Mouse (Mus musculus): ENCODE measurements around the gene AC170998.1.
"Not testable (repeated sequence)": the region's sequence is repeated elsewhere in the genome, so short reads cannot be mapped to it uniquely, and the experiment has no call there.

Gene AC170998.1

DNA sequence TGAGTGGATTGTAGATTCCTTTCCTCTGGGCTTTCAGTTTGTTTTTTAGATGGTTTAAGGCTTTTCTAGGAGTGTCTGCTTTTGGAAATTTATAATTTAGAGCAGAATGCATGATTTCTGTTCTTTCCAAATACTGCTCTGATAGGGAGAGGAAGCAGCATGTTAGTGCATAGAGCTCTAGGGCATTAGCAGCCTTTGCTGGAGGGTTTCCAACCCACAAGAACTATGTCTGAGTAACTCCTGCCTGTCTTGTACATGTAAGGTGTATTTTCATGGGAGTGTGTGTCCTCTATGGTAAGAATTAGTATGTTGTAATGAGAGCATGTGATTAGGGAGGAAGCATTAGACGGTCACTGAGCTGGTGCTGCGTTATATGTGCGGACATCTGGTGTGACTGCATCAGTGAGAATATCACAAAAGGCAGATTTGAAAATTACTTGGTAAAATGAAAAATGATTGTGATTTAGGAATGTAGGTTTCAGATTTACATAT, 18.7 kb upstream of the AC170998.1 start:
- no peak for DNase-seq (ENCODE audit: low spot score)

GRCm38 (mm10) chr17:28707816-28708215, 18.1 kb upstream of the AC170998.1 start:
- DNase-seq (ENCODE audit: low spot score) = no peak

GRCm38 (mm10) chr17:28708989-28709388, 16.9 kb upstream of the AC170998.1 start:
- no peak for DNase-seq (ENCODE audit: low spot score)

DNA sequence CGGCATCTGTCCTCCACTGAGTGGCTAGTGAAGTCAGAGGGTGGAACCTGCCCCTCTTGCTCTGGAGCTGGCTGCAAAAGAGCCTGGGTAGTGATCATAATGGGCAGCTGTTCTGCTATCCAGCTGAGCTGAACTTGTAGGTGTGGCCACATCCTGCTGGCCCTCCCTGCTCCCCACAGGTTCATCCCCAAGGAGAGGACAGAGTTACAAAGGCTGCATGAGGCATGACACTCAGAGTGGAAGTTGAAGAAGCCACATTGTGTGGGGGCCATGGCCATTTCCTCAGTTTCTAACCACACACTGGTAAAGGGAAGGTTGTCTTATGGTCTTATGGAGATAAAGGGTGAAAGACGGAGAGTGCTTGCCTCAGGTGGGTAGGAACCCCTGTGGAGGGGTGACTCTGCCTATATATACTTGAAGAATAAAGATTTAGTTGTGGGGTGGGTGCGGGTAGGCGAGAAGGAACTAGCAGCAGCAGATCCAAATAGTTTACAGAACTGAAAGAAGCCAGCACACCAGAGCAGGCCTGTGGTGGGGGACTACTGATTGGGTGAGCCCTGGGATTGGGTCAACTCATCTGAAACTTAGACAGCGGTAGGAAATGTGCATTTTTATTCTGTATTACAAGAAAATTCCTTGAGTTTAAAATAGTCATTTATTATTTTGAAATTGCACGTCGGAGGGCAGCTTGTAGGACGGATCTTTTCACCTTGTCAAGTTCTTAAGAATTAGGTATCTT, 16.2 kb upstream of the AC170998.1 start:
- DNase-seq (ENCODE audit: low spot score) = no peak

DNA sequence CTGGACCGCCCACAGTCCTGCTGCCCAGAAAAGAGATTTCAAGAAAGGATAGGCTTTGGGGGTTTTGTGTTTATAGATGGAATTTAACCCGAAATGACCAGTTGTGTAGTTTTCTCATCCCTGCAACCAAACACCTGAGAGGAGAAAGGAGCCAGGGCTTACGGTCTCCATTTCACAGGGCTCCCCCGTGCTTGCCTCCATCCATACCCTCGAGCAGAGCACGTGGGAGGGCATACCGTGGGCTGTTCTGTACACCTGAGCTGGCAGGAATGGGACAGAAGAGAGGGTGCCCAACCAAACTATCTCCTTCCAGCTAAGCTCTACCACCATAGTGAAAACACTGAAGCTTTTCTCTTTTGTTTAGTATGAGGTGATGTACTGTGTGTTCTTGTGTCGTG, 15.6 kb upstream of the AC170998.1 start:
- DNase-seq (ENCODE audit: low spot score) = no peak

DNA sequence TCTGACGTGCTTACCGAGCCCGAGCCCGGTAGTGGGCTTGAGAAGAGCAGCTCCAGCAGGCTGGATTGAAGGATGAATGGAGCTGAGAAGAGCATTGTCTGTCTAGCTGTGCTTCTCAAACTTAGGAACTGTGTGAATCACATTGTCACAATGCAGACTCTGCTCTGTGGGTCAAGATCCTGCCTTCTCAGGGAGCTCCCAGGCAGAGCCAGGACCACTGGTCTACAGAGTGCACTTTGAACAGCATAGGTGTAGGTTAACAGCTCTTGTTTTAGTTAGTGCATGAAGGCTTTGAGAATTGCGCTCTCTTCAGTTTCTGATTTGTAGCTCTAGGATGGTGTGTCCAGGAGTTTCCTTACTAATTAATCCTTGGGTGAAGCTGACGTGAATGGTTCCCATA, 14.6 kb upstream of the AC170998.1 start:
- no peak for DNase-seq (ENCODE audit: low spot score)

DNA sequence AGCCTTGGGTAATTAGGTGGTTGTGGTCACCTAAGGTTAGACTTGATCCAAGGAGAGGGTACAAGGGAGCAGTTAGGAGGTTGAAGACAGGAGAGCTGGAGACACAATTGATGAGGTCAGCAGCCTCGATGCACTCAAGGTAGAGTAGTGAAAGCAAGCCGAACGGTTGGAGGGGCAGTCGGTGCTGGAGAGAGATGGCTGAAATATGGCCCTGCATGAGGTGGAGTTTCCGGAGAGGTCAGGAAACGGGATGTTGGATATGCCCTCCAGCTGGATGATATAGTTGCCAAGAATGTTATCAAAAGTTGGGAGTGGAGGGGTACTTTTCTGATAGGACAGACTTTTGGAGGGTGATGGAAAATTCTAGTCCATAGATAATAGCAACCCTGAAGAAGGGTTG, 13.6 kb upstream of the AC170998.1 start:
- DNase-seq (ENCODE audit: low spot score) = no peak

- no peak for DNase-seq (ENCODE audit: low spot score)
Observed at GRCm38 (mm10) chr17:28714006-28714405, 11.9 kb upstream of the AC170998.1 start.

DNA sequence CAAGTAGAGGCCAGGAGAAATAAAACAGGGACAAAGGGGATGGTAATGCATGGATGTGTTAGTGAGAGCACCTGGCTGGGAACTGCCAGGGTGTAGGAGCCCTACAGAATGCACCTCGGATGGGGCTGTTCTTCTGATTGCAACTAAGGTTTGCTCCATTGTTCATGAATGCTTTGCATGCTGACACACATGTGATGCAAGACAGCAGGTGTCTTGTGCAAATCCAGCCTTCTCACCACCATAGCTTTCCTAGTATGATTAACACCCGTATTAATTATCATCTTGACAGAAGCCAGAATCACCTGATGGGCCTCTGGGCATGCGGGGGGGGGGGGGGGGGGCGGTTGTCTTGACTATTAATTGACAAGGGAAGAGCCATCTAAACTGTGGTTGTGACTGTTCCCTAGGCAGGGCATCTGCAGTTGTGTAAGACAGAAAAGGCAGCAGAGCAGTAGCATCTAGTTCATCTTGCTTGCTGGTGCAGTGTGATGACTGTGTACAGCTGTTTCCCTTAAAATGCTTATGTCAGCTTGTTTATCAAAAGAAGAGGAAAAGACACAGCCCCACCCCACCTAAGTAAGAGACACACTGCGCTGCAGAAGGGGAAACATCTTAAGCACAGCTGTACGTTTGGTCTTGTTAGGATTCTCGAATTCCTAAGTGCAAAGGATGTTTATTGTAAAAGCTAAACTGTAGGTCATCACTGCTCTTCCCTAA, 9.9 kb upstream of the AC170998.1 start:
- no peak for DNase-seq (ENCODE audit: low spot score)

DNA sequence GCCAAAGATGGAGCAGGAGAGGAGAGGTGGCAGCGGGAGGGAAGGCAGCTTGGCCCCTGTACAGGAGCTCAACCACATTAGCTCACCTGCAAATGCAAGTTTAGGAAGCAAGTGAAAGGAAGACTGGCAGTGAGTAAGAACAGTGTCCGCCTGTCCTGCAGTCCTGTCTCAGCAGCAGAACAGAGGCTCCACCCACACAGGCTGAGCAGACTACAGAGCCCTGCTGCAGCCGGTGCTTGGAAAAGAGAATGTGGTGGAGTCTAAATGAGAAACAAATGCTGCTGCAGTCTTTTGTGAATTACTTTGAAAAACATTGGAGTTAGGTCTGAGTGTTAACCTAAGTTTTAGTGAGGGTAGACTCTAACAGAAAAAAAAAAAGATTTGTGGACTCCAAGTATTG, 8.3 kb upstream of the AC170998.1 start:
- no peak for DNase-seq (ENCODE audit: low spot score)

DNA sequence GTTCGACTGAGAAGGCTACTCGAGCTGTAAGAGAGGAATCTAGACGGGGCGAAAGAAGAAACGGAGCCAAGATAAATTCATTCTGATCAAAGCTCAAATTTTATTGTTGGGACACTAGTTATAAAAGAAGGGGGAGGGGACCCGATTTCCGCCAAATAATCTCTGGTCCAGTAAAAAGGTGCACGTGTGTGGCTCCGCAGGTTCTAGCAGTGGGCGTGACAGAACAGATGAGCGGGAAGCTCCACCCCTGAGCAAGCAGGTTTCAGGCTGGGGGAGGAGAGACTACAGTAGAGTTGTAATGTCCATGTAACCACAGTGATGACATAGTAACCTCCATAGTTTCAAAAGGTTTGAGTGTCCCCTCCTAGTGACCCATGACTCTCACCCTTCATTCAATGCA, 1.6 kb downstream of the AC170998.1 start:
- not testable (repeated sequence) for DNase-seq (ENCODE audit: low spot score)

DNA sequence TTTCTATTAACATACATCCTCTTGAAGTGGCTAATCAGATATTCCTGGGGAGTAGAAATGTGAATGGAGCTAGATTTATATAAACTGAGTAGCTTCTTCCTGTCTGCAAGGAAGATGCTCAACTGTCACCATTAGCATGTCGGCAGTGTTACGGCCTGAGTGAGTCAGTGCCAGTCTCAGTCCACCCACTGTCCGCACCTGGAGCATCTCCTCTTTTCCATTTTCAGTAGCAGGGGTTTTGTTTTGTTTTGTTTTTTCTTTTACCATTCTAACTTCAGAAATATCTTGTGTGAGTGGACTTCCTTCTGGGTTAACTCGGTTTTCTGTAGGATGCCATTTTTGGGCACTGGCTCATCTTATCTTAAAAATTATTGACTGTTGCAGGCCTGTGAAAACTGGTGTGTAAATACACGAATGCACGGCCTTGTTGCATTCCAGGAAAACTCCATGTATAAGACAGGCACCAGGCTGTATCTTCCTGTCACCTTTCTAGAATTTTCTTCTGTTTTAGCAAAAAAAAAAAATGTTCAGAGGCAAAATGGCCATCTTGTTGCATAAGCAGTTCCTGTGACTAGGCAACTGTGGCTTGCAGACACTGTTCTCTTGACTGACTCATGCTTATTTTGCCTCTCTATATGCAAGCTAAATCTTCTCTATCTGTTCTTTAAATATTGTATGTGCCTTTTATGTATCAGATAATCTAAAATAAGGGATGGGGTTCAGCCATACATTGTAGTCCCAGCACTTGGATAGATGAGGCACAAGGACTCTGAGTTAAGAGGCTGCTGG, 9.6 kb downstream of the AC170998.1 start:
- no peak for DNase-seq (ENCODE audit: low spot score)

DNA sequence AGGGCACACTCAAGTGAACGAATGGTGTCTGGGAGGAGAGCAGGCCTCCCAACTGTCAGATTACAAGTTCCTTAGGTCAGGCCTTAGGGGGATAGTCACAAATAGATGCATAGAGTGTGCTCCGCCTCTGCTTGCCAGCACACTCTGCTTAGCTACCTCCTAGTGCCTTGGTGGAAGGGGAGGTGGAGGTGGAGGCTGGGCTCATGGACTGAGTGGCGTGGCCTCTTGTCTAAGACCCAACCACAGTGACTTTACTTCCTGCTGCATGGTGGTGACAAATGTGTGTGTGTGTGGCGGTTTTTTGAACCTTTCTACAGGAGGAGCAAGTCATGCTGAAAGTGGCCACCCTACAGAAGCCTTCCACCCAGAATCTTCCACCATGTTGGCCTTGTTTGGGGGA, 10.6 kb downstream of the AC170998.1 start:
- no peak for DNase-seq (ENCODE audit: low spot score)

DNA sequence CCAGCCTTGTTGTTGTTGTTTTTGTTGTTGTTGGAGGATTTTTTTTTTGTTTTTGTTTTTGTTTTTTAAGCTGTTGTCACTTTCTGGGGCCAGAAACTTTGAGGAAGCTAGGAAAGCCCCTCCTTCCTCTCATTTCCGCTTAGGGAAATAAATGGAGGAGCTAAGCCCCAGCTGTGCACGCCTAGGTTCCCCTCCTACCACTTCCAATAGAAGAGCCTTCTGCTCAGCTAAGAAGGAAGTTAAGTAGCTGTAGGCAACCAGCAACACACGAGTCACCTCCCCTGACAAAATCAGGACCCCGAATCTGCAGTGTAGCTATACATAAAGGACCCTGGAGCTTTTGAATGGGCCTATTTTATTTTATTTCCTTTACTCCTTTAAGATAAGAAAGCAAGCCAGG, 12.1 kb downstream of the AC170998.1 start:
- DNase-seq (ENCODE audit: low spot score) = no peak

DNA sequence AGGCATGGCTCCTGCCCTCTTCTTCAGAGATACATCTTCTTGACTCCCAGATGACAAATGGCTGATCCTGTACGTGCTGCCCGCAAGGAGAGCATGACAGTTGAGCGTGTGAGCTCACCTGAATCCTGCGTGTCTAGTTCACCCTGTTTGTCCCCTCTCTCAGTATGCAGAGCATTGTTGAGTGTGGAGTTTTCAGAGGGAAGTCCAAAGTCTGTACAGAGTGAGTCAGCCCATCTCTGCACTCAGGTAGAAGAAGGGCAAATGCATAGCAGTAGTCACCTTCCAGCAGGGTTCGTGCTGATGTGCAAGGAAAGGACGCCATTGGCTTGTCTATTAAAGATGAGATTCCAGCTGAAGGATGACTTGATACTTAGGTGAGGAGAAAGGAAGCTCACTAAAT, 13.4 kb downstream of the AC170998.1 start:
- DNase-seq (ENCODE audit: low spot score) = no peak

DNA sequence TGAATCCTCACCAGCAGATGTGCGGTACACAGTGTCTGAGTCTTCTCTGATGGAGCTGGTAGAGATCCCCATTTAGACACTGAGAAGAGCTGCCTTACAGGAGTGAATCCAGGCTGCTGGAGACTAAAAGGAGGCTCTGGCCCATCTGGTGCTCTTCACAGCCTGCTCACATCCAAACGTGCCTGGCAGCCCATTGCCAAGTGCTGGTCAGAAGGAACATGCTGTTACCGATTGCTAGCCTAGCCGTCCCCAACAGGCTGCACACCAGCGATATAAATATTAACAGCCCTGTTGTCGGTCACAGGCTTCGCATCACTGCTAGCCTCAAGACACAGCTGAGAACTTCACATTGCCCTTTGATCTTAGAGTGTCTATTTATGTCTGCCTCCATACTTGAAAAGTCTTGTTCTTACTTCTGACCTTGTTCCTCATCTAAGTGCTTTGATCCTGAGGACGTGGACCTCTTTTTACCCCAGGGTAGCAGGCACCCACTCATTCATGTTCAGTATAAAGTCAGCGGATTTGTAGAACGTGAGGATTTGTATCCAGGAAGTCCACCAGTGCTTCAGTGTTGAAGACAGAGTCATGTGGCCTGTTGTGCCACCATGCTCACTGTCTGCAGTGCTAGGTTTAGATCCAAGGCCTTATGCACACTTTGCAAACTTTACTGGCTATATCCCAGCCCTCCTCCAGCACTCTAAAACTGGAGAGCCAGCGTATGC, 17.4 kb downstream of the AC170998.1 start:
- no peak for DNase-seq (ENCODE audit: low spot score)

- no peak for DNase-seq (ENCODE audit: low spot score)
Observed at GRCm38 (mm10) chr17:28743916-28744315, 18.0 kb downstream of the AC170998.1 start.

GRCm38 (mm10) chr17:28745773-28746172, 19.9 kb downstream of the AC170998.1 start:
- DNase-seq (ENCODE audit: low spot score) = no peak

GRCm38 (mm10) chr17:28748001-28748400, 22.1 kb downstream of the AC170998.1 start:
- no peak for DNase-seq (ENCODE audit: low spot score)

GRCm38 (mm10) chr17:28750580-28750979, 24.7 kb downstream of the AC170998.1 start:
- no peak for DNase-seq (ENCODE audit: low spot score)

- DNase-seq (ENCODE audit: low spot score) = no peak
Observed at GRCm38 (mm10) chr17:28756447-28756846, 30.6 kb downstream of the AC170998.1 start.

GRCm38 (mm10) chr17:28757470-28757869, 31.6 kb downstream of the AC170998.1 start:
- DNase-seq (ENCODE audit: low spot score) = no peak

All from urinary bladder, postnatal 25 days (tissue).